Mouse (Mus musculus) adrenal gland, adult 10 weeks (tissue): ENCODE results near the gene Serpinb1a. TPM values are rescaled to one million over a fixed set of nuclear protein-coding genes. Genes with fewer than 3 reads are reported as not detected.

Experiments
- polyA plus RNA-seq: library from polyadenylated mRNA; stranded (reverse); fragments of 350-450 nt; fragmentation: Illumina TruSeq; extraction: RNeasy Lipid Tissue Mini Kit (QIAGEN cat#74804); gene quantifications from one replicate; pipeline ENCODE4 v1.2.3, GENCODE M21; 2014; ENCODE audit warnings: low read depth, low replicate concordance

The Serpinb1a gene
- 268 TPM for polyA plus RNA-seq

DNA sequence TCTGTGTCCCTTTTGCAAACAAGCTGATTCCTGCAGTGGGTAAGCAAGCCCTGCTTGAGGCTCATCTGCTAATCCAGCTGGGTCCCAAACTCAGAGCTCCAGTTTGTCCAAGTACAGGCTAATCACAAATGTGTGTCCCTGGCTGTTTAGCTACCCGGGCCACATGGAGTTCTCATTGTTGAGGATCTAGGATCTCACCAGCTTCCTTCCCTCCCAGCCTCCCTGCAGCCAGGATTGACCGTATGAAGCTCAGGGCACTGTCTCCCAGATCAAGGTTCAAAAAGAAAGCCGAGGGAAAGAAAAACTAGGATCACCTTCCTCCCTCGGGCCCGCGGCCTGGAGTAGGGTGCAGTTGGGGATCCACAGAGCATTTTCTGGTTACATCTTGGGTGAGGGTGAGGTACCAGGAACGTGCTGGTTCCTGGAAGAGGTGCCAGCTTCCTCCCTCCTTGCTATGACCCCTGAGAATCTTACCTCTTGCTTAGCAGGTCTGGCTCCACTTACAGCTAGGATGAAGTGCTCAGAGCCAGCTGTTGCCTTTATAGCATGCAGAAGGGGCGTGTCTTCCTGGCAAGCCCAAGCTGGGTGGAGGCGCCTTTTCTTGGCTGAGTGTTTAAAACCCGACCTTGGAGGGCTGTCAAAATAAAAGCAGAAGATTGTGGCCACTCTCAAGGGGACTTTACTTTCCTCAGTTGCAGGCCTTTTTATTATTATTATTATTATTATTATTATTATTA is at the start of gene Serpinb1a:
Gene Serpinb1a (minus strand): TSS at position 518 of the 737 bp plus-strand sequence.

DNA sequence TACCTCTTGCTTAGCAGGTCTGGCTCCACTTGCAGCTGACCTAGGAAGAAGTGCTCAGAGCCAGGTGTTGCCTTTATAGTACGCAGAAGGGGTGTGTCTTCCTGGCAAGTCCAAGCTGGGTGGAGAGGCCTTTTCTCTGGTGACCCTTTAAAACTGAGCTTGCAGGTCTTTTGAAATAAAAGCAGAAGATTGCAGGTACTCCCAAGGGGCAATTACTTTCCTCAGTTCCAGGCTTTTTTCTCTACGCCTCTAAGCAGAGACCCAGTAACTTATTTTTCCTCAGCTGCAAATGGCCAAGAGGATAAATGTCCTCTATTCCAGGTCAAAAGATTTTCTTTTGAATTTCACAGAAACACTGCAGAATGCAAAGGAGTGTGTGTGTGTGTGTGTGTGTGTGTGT is 47.1 kb upstream of the Serpinb1a start, which contains the start of gene Serpinb1c:
Gene Serpinb1c (minus strand): TSS at position 101 of the 400 bp plus-strand sequence.

DNA sequence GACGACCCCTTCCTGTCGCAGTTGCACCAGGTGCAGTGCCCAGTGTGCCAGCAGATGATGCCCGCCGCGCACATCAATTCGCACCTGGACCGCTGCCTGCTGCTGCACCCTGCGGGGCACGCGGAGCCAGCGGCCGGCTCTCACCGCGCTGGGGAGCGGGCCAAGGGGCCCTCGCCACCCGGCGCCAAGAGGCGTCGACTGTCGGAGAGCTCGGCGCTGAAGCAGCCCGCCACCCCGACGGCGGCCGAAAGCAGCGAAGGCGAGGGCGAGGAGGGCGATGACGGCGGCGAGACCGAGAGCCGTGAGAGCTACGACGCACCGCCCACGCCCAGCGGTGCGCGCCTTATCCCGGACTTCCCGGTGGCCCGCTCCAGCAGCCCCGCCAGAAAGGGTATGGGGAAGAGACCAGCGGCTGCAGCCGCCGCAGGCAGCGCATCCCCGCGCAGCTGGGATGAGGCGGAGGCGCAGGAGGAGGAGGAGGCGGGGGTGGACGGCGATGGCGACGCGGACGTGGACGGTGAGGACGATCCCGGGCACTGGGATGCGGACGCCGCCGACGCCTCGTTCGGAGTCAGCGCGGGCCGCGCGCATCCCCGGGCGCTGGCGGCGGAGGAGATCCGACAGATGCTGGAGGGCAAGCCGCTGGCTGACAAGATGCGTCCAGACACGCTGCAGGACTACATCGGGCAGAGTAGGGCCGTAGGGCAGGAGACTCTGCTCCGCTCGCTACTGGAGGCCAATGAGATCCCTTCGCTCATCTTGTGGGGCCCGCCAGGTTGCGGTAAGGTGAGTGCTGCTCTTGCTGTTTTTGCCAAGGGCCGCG is 48.5 kb downstream of the Serpinb1a start, which contains the start of gene D930007J09Rik:
Gene D930007J09Rik (minus strand): TSS at position 591 of the 823 bp plus-strand sequence.

DNA sequence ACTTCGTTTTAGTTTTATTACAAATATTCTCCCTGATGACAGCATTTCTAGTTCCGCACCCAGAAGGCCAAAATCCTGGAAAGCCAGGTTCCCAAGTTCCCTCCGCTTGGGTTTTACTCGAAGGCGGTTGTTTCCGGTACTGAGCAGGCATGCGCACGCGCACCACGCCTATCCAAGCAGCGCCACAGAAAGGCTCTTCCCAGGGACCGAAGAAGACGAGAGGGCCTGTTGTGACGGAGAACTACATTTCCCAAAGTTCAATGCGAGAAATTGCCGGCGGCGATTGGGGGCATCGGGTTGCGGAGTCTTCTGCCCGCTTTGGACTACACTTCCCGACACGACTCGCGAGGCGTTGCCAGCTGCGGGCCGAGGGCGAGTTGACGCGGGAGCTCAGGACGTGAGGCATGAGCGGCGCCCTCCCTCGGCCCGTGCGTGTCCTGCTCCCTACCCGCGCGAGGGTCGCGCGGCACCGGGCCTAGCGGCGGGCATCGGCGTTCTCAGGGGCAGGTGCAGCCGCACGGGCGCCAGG is 49.2 kb downstream of the Serpinb1a start, which contains the start of gene Wrnip1:
Gene Wrnip1 (plus strand): TSS at position 346 of the 529 bp plus-strand sequence.

Other genes starting within 250 kb of the Serpinb1a start
- 4.3 TPM for gene Mylk4, start 67.2 kb downstream of the Serpinb1a start, polyA plus RNA-seq
- gene Wrnip1, start 49.1 kb downstream of the Serpinb1a start, polyA plus RNA-seq = 34.1 TPM
- gene D930007J09Rik, start 48.3 kb downstream of the Serpinb1a start, polyA plus RNA-seq = not detected
- not detected for gene Serpinb1c, start 47.0 kb upstream of the Serpinb1a start, polyA plus RNA-seq
- gene Serpinb6b, start 114.0 kb upstream of the Serpinb1a start, polyA plus RNA-seq = 192 TPM
- 128 TPM for gene Serpinb9, start 152.1 kb upstream of the Serpinb1a start, polyA plus RNA-seq
- 0.58 TPM for gene Serpinb9b, start 176.2 kb upstream of the Serpinb1a start, polyA plus RNA-seq
- 2.4 TPM for gene Serpinb1b, start 227.4 kb upstream of the Serpinb1a start, polyA plus RNA-seq